Mouse (Mus musculus) ES-Bruce4 (cell line): Measurements from ENCODE around the gene Calm3. TPM values are rescaled to one million over a fixed set of nuclear protein-coding genes. Genes with fewer than 3 reads are reported as not detected.

Experiments used
- H3K27ac ChIP-seq: 2 replicates; pipeline ENCODE4 v1.5.1; 2012; ENCODE audit warnings: low read length, inconsistent platforms; ENCODE audit not compliant: insufficient read depth
- H3K27me3 ChIP-seq: 2 replicates; pipeline ENCODE4 v1.6.1; 2012; ENCODE audit warnings: mild to moderate bottlenecking, low read length, inconsistent platforms; ENCODE audit not compliant: control insufficient read depth, poor library complexity, insufficient read depth, severe bottlenecking
- H3K36me3 ChIP-seq: 2 replicates; pipeline ENCODE4 v1.6.1; 2012; ENCODE audit warnings: inconsistent platforms, mild to moderate bottlenecking, low read length, moderate library complexity; ENCODE audit not compliant: control insufficient read depth, poor library complexity, insufficient read depth, severe bottlenecking
- H3K4me1 ChIP-seq: one replicate; pipeline ENCODE4 v1.8.1; 2011; ENCODE audit warnings: low read length; ENCODE audit not compliant: control insufficient read depth, insufficient read depth
- H3K4me3 ChIP-seq: 2 replicates; pipeline ENCODE4 v1.5.1; 2011; ENCODE audit warnings: low read depth, mild to moderate bottlenecking, low read length
- H3K9ac ChIP-seq: 2 replicates; pipeline ENCODE4 v1.6.1; 2012; ENCODE audit warnings: low read depth, mild to moderate bottlenecking, inconsistent platforms; ENCODE audit not compliant: poor library complexity, severe bottlenecking
- H3K9me3 ChIP-seq: replicated peaks from 2 replicates; pipeline ENCODE4 v1.6.1; 2012; ENCODE audit warnings: mild to moderate bottlenecking, low read length, inconsistent platforms; ENCODE audit not compliant: control insufficient read depth, poor library complexity, insufficient read depth, severe bottlenecking
- CTCF ChIP-seq: IDR thresholded peaks from one replicate; pipeline ENCODE4 v1.8.1; 2011; ENCODE audit warnings: low read depth, low read length
- EP300 ChIP-seq: IDR thresholded peaks from 2 replicates; pipeline ENCODE4 v1.6.1; 2011; ENCODE audit warnings: low read depth, low read length; ENCODE audit not compliant: insufficient read depth
- POLR2A ChIP-seq: IDR thresholded peaks from one replicate; pipeline ENCODE4 v1.8.1; 2011; ENCODE audit warnings: low read length; ENCODE audit not compliant: insufficient read depth
- polyA plus RNA-seq: library from polyadenylated mRNA; stranded (reverse); fragments of >200 nt; gene quantifications from 2 replicates; pipeline ENCODE4 v1.2.4, GENCODE M21; 2011; ENCODE audit warnings: low read depth; ENCODE audit not compliant: missing spikeins, insufficient read depth, insufficient read length

Calm3 gene
- polyA plus RNA-seq, 1 experiment = 358 TPM

- peaks cover 3% of the 10 kb centered on the region for H3K4me1 ChIP-seq
- H3K27ac ChIP-seq = 0 out of 2 replicates have a peak overlapping the region, but pooled peaks have one; percentile 6
Measured at GRCm38 (mm10) chr7:16890536-16890935, 33.4 kb downstream of the Calm3 start.

GRCm38 (mm10) chr7:16885905-16886304 is 38.0 kb downstream of the Calm3 start:
- Histone ChIP-seq H3K9me3 (no peaks in the 10 kb centered on the region), H3K4me1 (peaks cover 5% of the 10 kb centered on the region), H3K27me3 (no peaks in the 10 kb centered on the region), H3K4me3 (peak overlapping the region; percentile 56), H3K36me3 (no peaks in the 10 kb centered on the region), H3K9ac (peak overlapping the region; percentile 61), H3K27ac (no peak overlapping the region)
- no peak for TF ChIP-seq CTCF
- no peak for TF ChIP-seq EP300
- no peak for TF ChIP-seq POLR2A

More at GRCm38 (mm10) chr7:16890536-16890935, 33.4 kb downstream of the Calm3 start:
- TF ChIP-seq CTCF (no peak), POLR2A (no peak), EP300 (no peak)
- Histone ChIP-seq H3K4me3 (no peak overlapping the region), H3K9me3 (no peaks in the 10 kb centered on the region), H3K9ac (peak overlapping the region; percentile 11; the same call in 1 of the 2 replicates), H3K27me3 (no peaks in the 10 kb centered on the region), H3K36me3 (no peaks in the 10 kb centered on the region)

GRCm38 (mm10) chr7:16885271-16885776 is 38.6 kb downstream of the Calm3 start:
- no peaks in the 10 kb centered on the region for H3K36me3 ChIP-seq
- H3K9me3 ChIP-seq = no peaks in the 10 kb centered on the region
- H3K9ac ChIP-seq = peak overlapping the region; percentile 61
- TF ChIP-seq POLR2A (peak; percentile 14), EP300 (no peak), CTCF (no peak)
- H3K27ac ChIP-seq = no peak overlapping the region
- peaks cover 3% of the 10 kb centered on the region for H3K4me1 ChIP-seq
- peak overlapping the region; percentile 63 for H3K4me3 ChIP-seq
- H3K27me3 ChIP-seq = no peaks in the 10 kb centered on the region

GRCm38 (mm10) chr7:16884334-16884733 is 39.6 kb downstream of the Calm3 start:
- peak overlapping the region; percentile 29; the same call in 1 of the 2 replicates for H3K27ac ChIP-seq
- H3K4me1 ChIP-seq = peaks cover 3% of the 10 kb centered on the region
- H3K9me3 ChIP-seq = no peaks in the 10 kb centered on the region
- no peak overlapping the region for H3K9ac ChIP-seq
- no peaks in the 10 kb centered on the region for H3K36me3 ChIP-seq
- no peak for TF ChIP-seq CTCF
- TF ChIP-seq EP300 = 0 out of 2 replicates have a peak, but pooled peaks have one; percentile 19
- H3K27me3 ChIP-seq = no peaks in the 10 kb centered on the region
- H3K4me3 ChIP-seq = no peak overlapping the region

- Histone ChIP-seq H3K36me3 (no peaks in the 10 kb centered on the region), H3K4me3 (no peak overlapping the region), H3K9ac (no peak overlapping the region), H3K27ac (no peak overlapping the region), H3K27me3 (no peaks in the 10 kb centered on the region), H3K9me3 (no peaks in the 10 kb centered on the region), H3K4me1 (peaks cover 3% of the 10 kb centered on the region)
- TF ChIP-seq CTCF = no peak
- TF ChIP-seq POLR2A = no peak
- no peak for TF ChIP-seq EP300
Measured at GRCm38 (mm10) chr7:16883162-16883561, 40.8 kb downstream of the Calm3 start.

GRCm38 (mm10) chr7:16880615-16881014 is 43.3 kb downstream of the Calm3 start:
- Histone ChIP-seq H3K27ac (peak overlapping the region; percentile 88), H3K27me3 (no peaks in the 10 kb centered on the region), H3K36me3 (no peaks in the 10 kb centered on the region), H3K9me3 (no peaks in the 10 kb centered on the region), H3K9ac (no peak overlapping the region), H3K4me1 (peaks cover 3% of the 10 kb centered on the region), H3K4me3 (no peak overlapping the region)
- no peak for TF ChIP-seq CTCF
- TF ChIP-seq EP300 = no peak
- no peak for TF ChIP-seq POLR2A
